Mouse (Mus musculus): ENCODE results near the gene Cers6. TPM values are rescaled to one million over a fixed set of nuclear protein-coding genes. Genes with fewer than 3 reads are reported as not detected.
A peak's percentile ranks its signal among the peaks of the same experiment; 100 is the strongest.

Cers6 gene
- polyA plus RNA-seq, 1 experiment = 21.1 TPM

GRCm38 (mm10) chr2:68901708-68902107, 40.5 kb downstream of the Cers6 start:
- Histone ChIP-seq H3K36me3 (ENCODE audit: control insufficient read depth, insufficient read depth, low read length) (no peaks in the 10 kb centered on the region), H3K27ac (ENCODE audit: control insufficient read depth, insufficient read depth, low read length) (no peak overlapping the region), H3K4me1 (replicated peaks; ENCODE audit: control insufficient read depth, insufficient read depth, low read length) (peaks cover 10% of the 10 kb centered on the region), H3K27me3 (ENCODE audit: control insufficient read depth, insufficient read depth, low read length) (no peaks in the 10 kb centered on the region), H3K4me3 (ENCODE audit: control insufficient read depth, insufficient read depth, low read length) (no peak overlapping the region)
- WGBS = 46% methylated on average over 2 of the region's 2 CpGs
- TF ChIP-seq CTCF (IDR thresholded peaks at IDR 0.05; ENCODE audit: borderline replicate concordance, control insufficient read depth, extremely low read depth, insufficient read depth, low read length, poor library complexity) (no peak), POLR2A (IDR thresholded peaks at IDR 0.05; ENCODE audit: control insufficient read depth, extremely low read depth, insufficient read depth, low read length, poor library complexity) (no peak)
- no peak for DNase-seq

- H3K36me3 ChIP-seq (ENCODE audit: control insufficient read depth, insufficient read depth, low read length) = no peaks in the 10 kb centered on the region
- H3K27me3 ChIP-seq (ENCODE audit: control insufficient read depth, insufficient read depth, low read length) = no peaks in the 10 kb centered on the region
- TF ChIP-seq CTCF (IDR thresholded peaks at IDR 0.05; ENCODE audit: borderline replicate concordance, control insufficient read depth, extremely low read depth, insufficient read depth, low read length, poor library complexity) = no peak
- no peak for TF ChIP-seq POLR2A (IDR thresholded peaks at IDR 0.05; ENCODE audit: control insufficient read depth, extremely low read depth, insufficient read depth, low read length, poor library complexity)
- H3K4me3 ChIP-seq (ENCODE audit: control insufficient read depth, insufficient read depth, low read length) = no peak overlapping the region
- DNase-seq = no peak
- no peak overlapping the region for H3K27ac ChIP-seq (ENCODE audit: control insufficient read depth, insufficient read depth, low read length)
- 93% methylated on average over 6 of the region's 6 CpGs for WGBS
- H3K4me1 ChIP-seq (replicated peaks; ENCODE audit: control insufficient read depth, insufficient read depth, low read length) = peaks cover 13% of the 10 kb centered on the region
Observed at GRCm38 (mm10) chr2:68902546-68902945, 41.3 kb downstream of the Cers6 start.

GRCm38 (mm10) chr2:68906921-68907320, 45.7 kb downstream of the Cers6 start:
- no peaks in the 10 kb centered on the region for H3K27me3 ChIP-seq (ENCODE audit: control insufficient read depth, insufficient read depth, low read length)
- no peak for DNase-seq
- no peak overlapping the region for H3K4me3 ChIP-seq (ENCODE audit: control insufficient read depth, insufficient read depth, low read length)
- no peak for TF ChIP-seq POLR2A (IDR thresholded peaks at IDR 0.05; ENCODE audit: control insufficient read depth, extremely low read depth, insufficient read depth, low read length, poor library complexity)
- TF ChIP-seq CTCF (IDR thresholded peaks at IDR 0.05; ENCODE audit: borderline replicate concordance, control insufficient read depth, extremely low read depth, insufficient read depth, low read length, poor library complexity) = no peak
- peak overlapping the region; percentile 95 for H3K27ac ChIP-seq (ENCODE audit: control insufficient read depth, insufficient read depth, low read length)
- H3K36me3 ChIP-seq (ENCODE audit: control insufficient read depth, insufficient read depth, low read length) = no peaks in the 10 kb centered on the region
- H3K4me1 ChIP-seq (replicated peaks; ENCODE audit: control insufficient read depth, insufficient read depth, low read length) = peaks cover 22% of the 10 kb centered on the region
- 56% methylated on average over 3 of the region's 3 CpGs for WGBS

- peak; percentile 79 for DNase-seq
- peak overlapping the region; percentile 96 for H3K27ac ChIP-seq (ENCODE audit: control insufficient read depth, insufficient read depth, low read length)
- H3K4me3 ChIP-seq (ENCODE audit: control insufficient read depth, insufficient read depth, low read length) = no peak overlapping the region; the same call in 1 of the 2 replicates
- H3K4me1 ChIP-seq (replicated peaks; ENCODE audit: control insufficient read depth, insufficient read depth, low read length) = peaks cover 22% of the 10 kb centered on the region
- H3K36me3 ChIP-seq (ENCODE audit: control insufficient read depth, insufficient read depth, low read length) = no peaks in the 10 kb centered on the region
- no peaks in the 10 kb centered on the region for H3K27me3 ChIP-seq (ENCODE audit: control insufficient read depth, insufficient read depth, low read length)
- WGBS = 1% methylated on average over 11 of the region's 11 CpGs
- TF ChIP-seq CTCF (IDR thresholded peaks at IDR 0.05; ENCODE audit: borderline replicate concordance, control insufficient read depth, extremely low read depth, insufficient read depth, low read length, poor library complexity) = no peak
- peak; percentile 28; the same call in 1 of the 2 replicates for TF ChIP-seq POLR2A (IDR thresholded peaks at IDR 0.05; ENCODE audit: control insufficient read depth, extremely low read depth, insufficient read depth, low read length, poor library complexity)
Observed at GRCm38 (mm10) chr2:68907721-68908463, 46.7 kb downstream of the Cers6 start.

- no peak for DNase-seq
- no peaks in the 10 kb centered on the region for H3K36me3 ChIP-seq (ENCODE audit: control insufficient read depth, insufficient read depth, low read length)
- TF ChIP-seq POLR2A (IDR thresholded peaks at IDR 0.05; ENCODE audit: control insufficient read depth, extremely low read depth, insufficient read depth, low read length, poor library complexity) (no peak), CTCF (IDR thresholded peaks at IDR 0.05; ENCODE audit: borderline replicate concordance, control insufficient read depth, extremely low read depth, insufficient read depth, low read length, poor library complexity) (no peak)
- H3K27me3 ChIP-seq (ENCODE audit: control insufficient read depth, insufficient read depth, low read length) = no peaks in the 10 kb centered on the region
- 94% methylated on average over 7 of the region's 7 CpGs for WGBS
- no peak overlapping the region for H3K4me3 ChIP-seq (ENCODE audit: control insufficient read depth, insufficient read depth, low read length)
- no peak overlapping the region for H3K27ac ChIP-seq (ENCODE audit: control insufficient read depth, insufficient read depth, low read length)
- H3K4me1 ChIP-seq (replicated peaks; ENCODE audit: control insufficient read depth, insufficient read depth, low read length) = peaks cover 17% of the 10 kb centered on the region
Observed at GRCm38 (mm10) chr2:68910727-68911126, 49.5 kb downstream of the Cers6 start.

- Histone ChIP-seq H3K27ac (ENCODE audit: control insufficient read depth, insufficient read depth, low read length) (no peak overlapping the region), H3K27me3 (ENCODE audit: control insufficient read depth, insufficient read depth, low read length) (no peaks in the 10 kb centered on the region), H3K4me3 (ENCODE audit: control insufficient read depth, insufficient read depth, low read length) (no peak overlapping the region), H3K4me1 (replicated peaks; ENCODE audit: control insufficient read depth, insufficient read depth, low read length) (peaks cover 21% of the 10 kb centered on the region), H3K36me3 (ENCODE audit: control insufficient read depth, insufficient read depth, low read length) (no peaks in the 10 kb centered on the region)
- no peak for DNase-seq
- 94% methylated on average over 12 of the region's 12 CpGs for WGBS
- no peak for TF ChIP-seq POLR2A (IDR thresholded peaks at IDR 0.05; ENCODE audit: control insufficient read depth, extremely low read depth, insufficient read depth, low read length, poor library complexity)
- no peak for TF ChIP-seq CTCF (IDR thresholded peaks at IDR 0.05; ENCODE audit: borderline replicate concordance, control insufficient read depth, extremely low read depth, insufficient read depth, low read length, poor library complexity)
Observed at GRCm38 (mm10) chr2:68911587-68912483, 50.6 kb downstream of the Cers6 start.
